Mouse (Mus musculus) E14TG2a.4 (cell line): ENCODE results near the gene Adad2.

Experiments
- CTCF ChIP-seq: conservative IDR thresholded peaks from 2 replicates; pipeline ENCODE4 v1.5.1; 2014; ENCODE audit warnings: low read length
- NANOG ChIP-seq: IDR thresholded peaks from 2 replicates; pipeline ENCODE4 v1.6.1; 2014; ENCODE audit warnings: borderline replicate concordance, low read length, mixed read lengths
- POU5F1 ChIP-seq: IDR thresholded peaks from 2 replicates; pipeline ENCODE4 v1.6.1; 2014; ENCODE audit warnings: low read length, borderline replicate concordance

DNA sequence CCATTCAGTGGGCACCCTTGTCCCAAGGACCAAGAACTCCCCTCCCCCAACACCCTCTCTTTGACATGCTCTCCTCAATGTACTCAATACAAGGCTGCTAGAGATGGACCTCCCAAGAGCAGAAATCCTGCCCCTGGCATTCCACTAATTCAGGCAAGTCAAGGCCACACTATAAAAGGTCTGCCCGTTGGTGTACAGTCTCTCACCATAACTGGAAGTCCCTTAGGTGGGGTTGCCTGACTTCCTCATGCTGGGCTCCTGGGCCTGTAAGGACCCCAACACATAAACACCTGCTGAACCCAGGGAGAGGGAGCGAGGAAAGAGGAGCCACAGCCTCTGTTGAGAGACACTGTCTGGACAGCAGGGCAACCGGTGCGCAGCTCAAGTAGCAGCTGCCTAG is 8.8 kb upstream of the Adad2 start:
- TF ChIP-seq POU5F1 (no peak), CTCF (no peak), NANOG (no peak)
